Mouse (Mus musculus) C2C12 (cell line): ENCODE data around the gene Idh2. TPM values are rescaled to one million over a fixed set of nuclear protein-coding genes. Genes with fewer than 3 reads are reported as not detected.

ENCODE experiments used
- H3K27me3 ChIP-seq: one replicate; pipeline ENCODE4 v1.6.1; 2011; ENCODE audit not compliant: control insufficient read depth, insufficient read depth, insufficient read length
- H3K36me3 ChIP-seq: one replicate; pipeline ENCODE4 v1.6.1; 2011; ENCODE audit not compliant: control insufficient read depth, insufficient read depth
- H3K4me3 ChIP-seq: one replicate; pipeline ENCODE4 v1.5.1; 2011; ENCODE audit warnings: mild to moderate bottlenecking, control low read depth; ENCODE audit not compliant: poor library complexity, insufficient read depth, severe bottlenecking
- H3K79me2 ChIP-seq: one replicate; pipeline ENCODE4 v1.6.1; 2011; ENCODE audit not compliant: control insufficient read depth, insufficient read depth
- H3K79me3 ChIP-seq: one replicate; pipeline ENCODE4 v1.6.1; 2011; ENCODE audit warnings: low read depth, control low read depth
- H3ac ChIP-seq: one replicate; pipeline ENCODE3; 2011; ENCODE audit warnings: low read depth; ENCODE audit not compliant: control insufficient read depth, insufficient read length
- CEBPB ChIP-seq: IDR thresholded peaks from one replicate; pipeline ENCODE4 v1.6.1; 2011; ENCODE audit warnings: low read depth, mild to moderate bottlenecking, control low read depth, moderate library complexity
- CTCF ChIP-seq: IDR thresholded peaks from one replicate; pipeline ENCODE4 v1.5.1; 2011; ENCODE audit not compliant: control insufficient read depth, insufficient read depth, insufficient read length
- FOSL1 ChIP-seq: IDR thresholded peaks from one replicate; pipeline ENCODE4 v1.8.0; 2011; ENCODE audit warnings: mild to moderate bottlenecking, low read length; ENCODE audit not compliant: poor library complexity, insufficient read depth, severe bottlenecking
- MAX ChIP-seq: IDR thresholded peaks from one replicate; pipeline ENCODE4 v1.6.1; 2011; ENCODE audit warnings: mild to moderate bottlenecking, control low read depth
- MYOD1 ChIP-seq: IDR thresholded peaks from one replicate; pipeline ENCODE4 v1.6.1; 2011; ENCODE audit warnings: low read depth; ENCODE audit not compliant: control insufficient read depth, insufficient read length
- MYOG ChIP-seq: IDR thresholded peaks from one replicate; pipeline ENCODE4 v1.6.1; 2011; ENCODE audit not compliant: control insufficient read depth, insufficient read length; ENCODE audit errors: extremely low read depth
- USF1 ChIP-seq: IDR thresholded peaks from one replicate; pipeline ENCODE4 v1.6.1; 2011; ENCODE audit warnings: low read depth, mild to moderate bottlenecking, control low read depth, moderate library complexity
- polyA plus RNA-seq: library from polyadenylated mRNA; unstranded; fragments of >200 nt; fragmentation: generic; extraction: Trizol; gene quantifications from one replicate; pipeline ENCODE4 v1.2.1, GENCODE M21; 2012; ENCODE audit warnings: missing spikeins

Idh2 gene
- polyA plus RNA-seq, 1 experiment, result 244 TPM

DNA sequence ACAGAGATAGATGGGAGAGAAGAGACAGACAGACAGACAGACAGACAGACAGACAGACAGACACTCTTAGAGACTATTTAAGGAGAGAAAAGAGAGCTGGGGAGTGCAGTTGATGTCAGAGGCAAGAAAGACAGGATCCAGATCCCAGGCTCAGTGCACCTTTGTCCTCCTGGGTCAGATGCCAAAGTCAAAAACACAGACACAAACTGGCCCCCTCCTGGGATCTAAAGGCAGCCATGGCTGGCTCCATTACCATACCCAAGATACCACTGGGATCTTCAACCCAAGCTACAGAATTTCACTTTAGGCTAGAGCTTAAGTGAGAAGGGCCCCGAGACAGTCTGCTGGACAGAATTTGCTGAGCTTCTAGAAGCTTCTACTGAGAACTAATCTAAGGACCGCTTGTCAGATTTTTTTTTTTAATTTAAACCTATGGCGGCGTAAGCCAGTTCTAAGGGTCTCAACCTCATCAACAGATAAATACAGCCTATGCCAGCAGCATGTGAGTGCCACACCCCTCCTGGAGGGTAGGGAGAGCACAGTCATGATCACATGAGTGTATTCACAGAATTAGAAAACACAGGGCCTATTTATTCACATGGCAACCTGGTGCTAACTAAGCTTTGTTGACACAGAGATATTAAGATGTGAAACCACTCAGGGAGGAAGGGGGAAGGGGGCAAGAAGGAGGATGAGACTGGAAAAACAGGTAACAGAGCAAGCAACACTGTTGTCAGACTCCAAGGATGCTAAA, 9.4 kb downstream of the Idh2 start:
- Histone ChIP-seq H3ac (no peak overlapping the region), H3K27me3 (no peaks in the 10 kb centered on the region), H3K79me2 (peaks cover 80% of the 10 kb centered on the region), H3K4me3 (no peak overlapping the region), H3K36me3 (peaks cover 34% of the 10 kb centered on the region), H3K79me3 (peaks cover 52% of the 10 kb centered on the region)
- no peak for TF ChIP-seq USF1
- no peak for TF ChIP-seq CTCF
- TF ChIP-seq CEBPB, result no peak
- no peak for TF ChIP-seq MYOG
- TF ChIP-seq FOSL1, result no peak
- no peak for TF ChIP-seq MAX
- TF ChIP-seq MYOD1, result no peak

DNA sequence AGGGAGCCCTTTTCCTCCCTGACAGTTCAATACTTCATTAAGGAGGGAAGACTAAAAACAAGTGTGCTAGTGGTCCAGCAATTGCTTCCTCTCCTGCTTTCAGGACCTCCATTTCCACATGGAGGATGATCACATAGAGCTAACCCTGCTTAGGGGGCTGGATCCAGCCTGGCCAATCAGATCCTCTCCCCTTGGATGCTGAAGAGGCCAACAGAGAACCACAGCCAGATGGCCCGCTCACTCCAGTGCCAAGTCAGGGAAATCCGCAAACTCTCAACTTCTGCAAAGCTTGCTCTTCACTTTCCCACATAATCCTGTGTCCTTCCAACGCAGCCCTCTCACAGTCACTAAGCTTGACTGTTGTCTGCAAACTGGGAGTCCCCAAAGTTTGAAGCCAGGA, 11.9 kb downstream of the Idh2 start:
- TF ChIP-seq USF1, result no peak
- TF ChIP-seq MYOD1, result no peak
- no peak for TF ChIP-seq CTCF
- TF ChIP-seq CEBPB, result no peak
- no peak for TF ChIP-seq MYOG
- TF ChIP-seq FOSL1, result no peak
- no peak for TF ChIP-seq MAX

DNA sequence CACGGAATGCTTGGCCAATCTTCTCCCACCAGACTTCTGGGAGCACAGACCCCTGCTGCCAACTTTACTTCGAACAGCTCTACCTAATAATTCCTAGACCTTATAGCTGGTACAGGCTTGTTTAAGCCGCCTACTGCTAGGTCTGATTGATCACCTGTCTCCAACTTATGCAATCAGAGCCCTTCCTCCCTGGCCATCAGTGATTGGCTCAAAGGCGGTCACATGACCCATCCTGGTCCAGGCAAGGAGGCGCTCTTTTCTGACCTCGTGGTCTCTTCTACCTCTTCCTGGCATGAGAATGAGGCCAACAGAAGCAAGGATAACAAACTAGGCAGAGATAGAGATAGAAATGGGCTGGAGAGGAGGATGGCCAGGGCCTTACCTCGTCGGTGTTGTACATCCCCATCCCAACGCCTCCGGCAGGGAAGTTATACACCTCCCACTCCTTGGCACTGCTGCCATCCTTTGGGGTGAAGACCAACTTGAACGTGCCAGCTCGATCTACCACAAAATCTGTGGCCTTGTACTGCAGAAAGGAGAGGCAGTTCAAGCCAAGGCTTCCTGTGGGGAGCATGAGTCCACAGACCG, 16.7 kb downstream of the Idh2 start:
- Histone ChIP-seq H3K36me3 (peaks cover 54% of the 10 kb centered on the region), H3ac (no peak overlapping the region), H3K27me3 (no peaks in the 10 kb centered on the region), H3K4me3 (no peak overlapping the region), H3K79me2 (peaks cover 7% of the 10 kb centered on the region), H3K79me3 (peaks cover 1% of the 10 kb centered on the region)
- peak; percentile 63 for TF ChIP-seq USF1
- no peak for TF ChIP-seq CTCF
- TF ChIP-seq MYOG, result no peak

More for the DNA sequence above, 11.9 kb downstream of the Idh2 start:
- Histone ChIP-seq H3K27me3 (no peaks in the 10 kb centered on the region), H3K79me2 (peaks cover 56% of the 10 kb centered on the region), H3ac (no peak overlapping the region), H3K36me3 (peaks cover 30% of the 10 kb centered on the region), H3K79me3 (peaks cover 35% of the 10 kb centered on the region), H3K4me3 (no peak overlapping the region)

DNA sequence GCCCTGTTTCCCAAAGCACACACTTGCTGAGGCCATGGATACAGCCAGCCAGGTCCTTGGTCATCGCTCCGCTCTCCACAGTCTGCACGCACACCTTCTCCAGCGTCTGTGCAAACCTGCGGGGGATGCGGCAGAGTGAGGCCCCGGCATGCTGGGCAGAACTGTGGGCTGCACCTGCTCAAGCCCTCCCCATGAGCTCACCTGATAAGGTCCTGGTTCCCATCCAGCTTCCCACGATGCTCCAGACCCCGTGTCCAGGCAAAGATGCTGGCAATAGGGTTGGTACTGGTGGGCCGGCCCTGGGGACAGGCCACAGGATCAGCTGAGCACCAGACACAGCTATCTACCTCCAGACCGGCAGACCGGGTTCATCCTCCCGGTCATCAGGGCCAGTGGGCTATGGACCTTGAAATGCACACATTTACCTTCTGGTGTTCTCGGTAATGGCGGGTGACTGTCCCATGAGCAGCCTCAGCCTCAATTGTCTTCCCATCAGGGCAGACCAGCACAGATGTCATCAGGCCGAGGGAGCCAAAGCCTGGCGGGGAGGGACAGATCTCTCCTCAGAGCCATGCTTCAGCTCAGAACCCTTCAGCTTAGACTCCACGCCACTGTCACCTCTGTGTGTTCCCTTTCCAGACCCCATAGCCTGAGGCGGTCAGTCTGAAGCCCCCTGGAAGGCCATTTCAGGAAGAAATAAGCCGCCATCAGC, 19.4 kb downstream of the Idh2 start:
- Histone ChIP-seq H3ac (no peak overlapping the region), H3K79me3 (no peaks in the 10 kb centered on the region), H3K27me3 (no peaks in the 10 kb centered on the region), H3K36me3 (peaks cover 58% of the 10 kb centered on the region), H3K79me2 (no peaks in the 10 kb centered on the region), H3K4me3 (no peak overlapping the region)
- TF ChIP-seq MYOD1 (no peak), FOSL1 (no peak), CTCF (no peak), MAX (no peak), CEBPB (no peak), USF1 (no peak), MYOG (no peak)

DNA sequence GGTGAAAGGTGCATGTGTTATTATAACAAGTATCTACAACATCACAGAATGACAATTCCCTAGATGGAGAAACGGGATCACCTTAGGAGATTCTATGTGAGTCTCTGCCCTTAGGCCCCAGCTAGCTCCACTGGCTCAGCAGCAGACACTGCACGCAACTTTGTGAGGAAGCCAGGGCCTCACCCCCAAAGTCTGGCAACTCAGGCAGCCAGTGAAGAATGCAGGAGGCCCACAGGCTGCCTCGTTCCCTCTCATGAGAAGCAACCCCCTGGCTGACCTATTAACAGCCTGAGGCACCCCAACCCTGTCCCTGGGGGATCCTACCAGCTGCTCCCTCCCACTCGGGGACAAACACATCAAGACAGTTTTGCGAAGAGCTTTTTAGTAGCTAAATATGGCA, 20.7 kb downstream of the Idh2 start:
- no peak for TF ChIP-seq FOSL1
- TF ChIP-seq MAX, result no peak
- TF ChIP-seq USF1, result no peak
- no peak for TF ChIP-seq MYOD1
- no peak for TF ChIP-seq CEBPB
- TF ChIP-seq MYOG, result no peak
- Histone ChIP-seq H3K79me3 (no peaks in the 10 kb centered on the region), H3ac (no peak overlapping the region), H3K27me3 (no peaks in the 10 kb centered on the region), H3K79me2 (no peaks in the 10 kb centered on the region), H3K36me3 (peaks cover 59% of the 10 kb centered on the region), H3K4me3 (no peak overlapping the region)
